Mouse (Mus musculus): ENCODE results near the gene Susd1.
A peak's percentile ranks its signal among the peaks of the same experiment; 100 is the strongest.

Gene Susd1

GRCm38 (mm10) chr4:59381007-59381743 lies 57.3 kb downstream of the Susd1 start:
- peak; percentile 93 to 94 for DNase-seq (ENCODE audit: low spot score in 2 of 2)

DNA sequence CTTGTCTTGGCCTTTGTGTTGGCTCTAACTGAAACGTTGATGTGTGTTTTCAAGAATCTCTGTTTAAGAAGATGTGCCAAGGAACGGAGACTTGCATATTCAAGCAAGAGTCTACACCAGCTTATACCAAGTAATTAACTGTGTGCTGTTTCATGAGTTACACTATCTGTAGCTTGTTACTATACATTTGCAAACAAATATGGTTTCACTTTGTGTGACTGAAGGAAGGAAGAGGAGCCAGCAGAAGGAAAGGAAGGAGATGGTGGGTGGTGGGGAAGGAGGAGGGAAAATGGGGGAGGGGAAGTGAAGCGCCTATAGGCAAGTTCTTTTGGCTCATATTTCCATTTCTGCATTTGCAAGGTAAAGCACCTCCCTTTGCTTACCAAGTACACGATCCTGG lies 58.0 kb downstream of the Susd1 start:
- no peak for DNase-seq (ENCODE audit: low spot score in 2 of 2)

- DNase-seq (ENCODE audit: low spot score in 2 of 2) = no peak
These were observed 58.6 kb downstream of the Susd1 start for GRCm38 (mm10) chr4:59379876-59380275.

GRCm38 (mm10) chr4:59378631-59379030 lies 59.8 kb downstream of the Susd1 start:
- no peak for DNase-seq (ENCODE audit: low spot score in 2 of 2)

GRCm38 (mm10) chr4:59374271-59374938 lies 64.0 kb downstream of the Susd1 start:
- no peak for DNase-seq (ENCODE audit: low spot score in 2 of 2)

GRCm38 (mm10) chr4:59372546-59373157 lies 65.8 kb downstream of the Susd1 start:
- DNase-seq (ENCODE audit: low spot score in 2 of 2) = peak; percentile 40 to 58

DNA sequence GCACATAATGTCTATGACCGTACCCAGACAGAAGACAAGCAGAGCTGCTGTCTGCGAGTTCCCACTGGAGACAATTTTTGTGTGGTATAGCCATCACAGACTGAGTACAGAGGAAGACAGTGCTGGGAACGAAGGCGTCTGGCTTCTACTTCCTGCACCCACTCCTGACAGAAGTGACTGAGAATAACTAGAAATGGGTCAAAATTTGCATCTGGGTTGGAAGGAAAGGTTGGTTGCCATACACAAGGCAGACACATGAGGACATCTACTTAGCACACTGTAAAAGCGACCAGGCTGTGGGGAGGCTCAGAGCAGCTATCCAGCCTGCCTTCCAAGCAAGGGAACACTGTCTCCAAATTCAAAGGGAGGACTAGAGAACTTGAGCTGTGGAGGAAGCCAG lies 66.5 kb downstream of the Susd1 start:
- DNase-seq (ENCODE audit: low spot score in 2 of 2) = peak; percentile 33 to 57

DNA sequence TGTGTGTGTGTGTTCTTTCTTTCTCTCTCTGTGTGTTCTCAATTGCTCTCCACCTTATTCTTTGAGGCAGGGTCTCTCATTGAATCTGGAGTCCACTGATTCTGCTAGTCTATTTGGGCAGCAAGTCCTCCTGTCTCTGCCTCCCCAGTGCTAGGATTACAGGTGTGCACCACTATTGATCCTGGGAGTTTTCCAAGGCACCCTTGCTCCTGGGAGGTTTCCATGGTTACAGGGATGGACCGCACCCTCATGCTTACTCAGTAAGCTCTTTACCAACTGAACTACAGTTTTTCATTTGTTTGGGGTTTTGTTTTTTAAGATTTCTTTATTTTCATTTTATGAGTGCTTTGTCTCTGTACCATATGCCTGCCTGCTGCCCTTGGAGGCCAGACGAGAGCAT lies 68.5 kb downstream of the Susd1 start:
- no peak for DNase-seq (ENCODE audit: low spot score in 2 of 2)

- DNase-seq (ENCODE audit: low spot score in 2 of 2) = peak in 1 of 2 experiments; percentile 14
These were observed 70.3 kb downstream of the Susd1 start for GRCm38 (mm10) chr4:59368118-59368517.

- no peak for DNase-seq (ENCODE audit: low spot score in 2 of 2)
These were observed 72.2 kb downstream of the Susd1 start for GRCm38 (mm10) chr4:59366206-59366605.

DNA sequence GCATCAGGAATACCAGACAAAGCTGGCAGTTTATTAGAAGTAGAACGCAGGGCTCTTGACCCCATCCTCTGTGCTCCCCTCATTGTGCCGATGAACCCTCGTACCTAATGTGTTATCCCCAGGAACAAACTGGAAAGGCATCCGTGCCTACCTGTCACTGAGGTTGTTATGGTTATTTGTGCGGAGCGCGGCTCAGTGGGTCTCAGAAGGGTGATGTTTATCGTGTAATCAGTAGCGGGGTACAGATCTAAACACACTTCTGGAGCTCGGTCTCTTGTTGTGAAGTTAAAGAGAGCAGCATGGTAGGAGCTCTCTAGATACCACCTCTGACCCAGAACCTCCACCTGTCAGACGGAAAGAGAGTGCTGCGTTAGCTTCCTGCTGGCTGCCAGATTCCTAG lies 72.9 kb downstream of the Susd1 start:
- no peak for DNase-seq (ENCODE audit: low spot score in 2 of 2)

- no peak for DNase-seq (ENCODE audit: low spot score in 2 of 2)
These were observed 73.9 kb downstream of the Susd1 start for GRCm38 (mm10) chr4:59364229-59365173.

DNA sequence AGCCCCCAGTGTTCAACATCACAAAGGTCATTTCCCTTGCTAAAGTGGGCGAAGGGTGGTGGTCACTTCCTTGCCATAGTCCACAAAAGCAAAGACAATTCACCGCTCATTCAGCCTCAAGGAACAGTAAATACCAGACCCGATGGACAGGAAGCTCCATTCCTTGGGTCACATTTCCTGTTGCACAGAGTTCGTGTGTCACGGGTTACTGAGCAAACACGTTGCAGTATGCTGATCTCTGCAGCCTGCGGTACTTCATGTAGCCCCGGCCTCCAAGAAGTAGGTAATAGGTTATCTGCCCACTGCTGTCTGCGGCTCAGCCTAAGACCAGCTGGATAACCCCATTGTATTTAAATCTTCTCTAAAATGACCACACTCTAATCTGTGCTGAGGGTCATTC lies 75.4 kb downstream of the Susd1 start:
- no peak for DNase-seq (ENCODE audit: low spot score in 2 of 2)

- peak; percentile 73 to 87 for DNase-seq (ENCODE audit: low spot score in 2 of 2)
These were observed 77.7 kb downstream of the Susd1 start for GRCm38 (mm10) chr4:59360704-59361103.

DNA sequence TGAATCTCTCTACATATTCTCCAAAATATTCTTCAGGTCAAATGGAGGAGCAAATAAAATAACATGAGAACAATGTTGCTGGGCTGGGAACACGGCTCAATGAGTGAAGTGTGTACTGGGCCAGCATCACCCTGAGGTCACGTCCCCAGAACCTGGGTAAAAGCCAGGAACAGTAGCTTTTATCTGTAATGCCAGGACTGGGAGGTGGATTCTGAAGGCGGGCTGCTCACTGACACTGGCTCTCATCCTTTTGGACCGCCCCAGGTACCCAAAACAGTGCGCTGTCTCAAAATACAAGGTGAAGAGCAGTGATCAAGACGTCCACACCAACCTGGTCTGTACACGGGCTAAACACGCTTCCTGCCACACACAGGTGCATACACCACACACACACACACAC lies 78.5 kb downstream of the Susd1 start:
- DNase-seq (ENCODE audit: low spot score in 2 of 2) = no peak

GRCm38 (mm10) chr4:59358960-59359359 lies 79.5 kb downstream of the Susd1 start:
- peak in 1 of 2 experiments; percentile 4 for DNase-seq (ENCODE audit: low spot score in 2 of 2)

- DNase-seq (ENCODE audit: low spot score in 2 of 2) = peak in 1 of 2 experiments; percentile 9
These were observed 83.0 kb downstream of the Susd1 start for GRCm38 (mm10) chr4:59355421-59355820.

- no peak for DNase-seq (ENCODE audit: low spot score in 2 of 2)
These were observed 83.8 kb downstream of the Susd1 start for GRCm38 (mm10) chr4:59354666-59355065.

DNA sequence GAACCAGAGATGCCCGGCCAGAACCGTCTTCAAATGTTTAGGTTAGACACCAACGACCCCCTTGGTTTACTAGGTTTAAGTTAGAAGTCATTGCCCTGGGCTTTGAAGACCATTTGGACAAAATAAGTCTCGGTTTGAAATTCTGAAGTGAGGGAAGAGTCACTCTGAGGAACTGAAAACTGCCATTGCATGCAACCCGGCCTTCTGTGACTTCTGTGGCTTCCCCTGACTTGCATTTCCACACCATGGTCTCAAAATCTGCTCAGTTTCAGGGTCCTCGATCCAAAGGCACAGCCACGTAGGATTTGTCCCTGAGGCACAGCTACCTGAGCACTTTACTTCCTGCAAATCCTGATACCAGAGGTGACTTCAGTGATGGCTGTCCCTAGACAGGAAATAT lies 86.5 kb downstream of the Susd1 start:
- peak in 1 of 2 experiments; percentile 9 for DNase-seq (ENCODE audit: low spot score in 2 of 2)

GRCm38 (mm10) chr4:59350354-59350753 lies 88.1 kb downstream of the Susd1 start:
- no peak for DNase-seq (ENCODE audit: low spot score in 2 of 2)

- no peak for DNase-seq (ENCODE audit: low spot score in 2 of 2)
These were observed 88.8 kb downstream of the Susd1 start for GRCm38 (mm10) chr4:59349425-59350185.

Measured in right cerebral cortex, postnatal 10 days (tissue).